Mouse (Mus musculus) adrenal gland, postnatal 36 days (tissue): ENCODE data around the gene Ldlrad3. TPM values are rescaled to one million over a fixed set of nuclear protein-coding genes. Genes with fewer than 3 reads are reported as not detected.

ENCODE experiments used
- DNase-seq, 2 experiments: peaks; one replicate each; pipeline ENCODE4 v3.0.0; 2021; ENCODE audit warnings: mixed read lengths in 1 of 2
- total RNA-seq, 2 experiments: library from RNA; stranded (reverse); gene quantifications; 2 replicates each; pipeline ENCODE4 v1.2.3; 2021

The Ldlrad3 gene
- total RNA-seq, 2 experiments from 2014 or later = 8.2 to 9.3 TPM

GRCm38 (mm10) chr2:101902196-101902595, 284.0 kb downstream of the Ldlrad3 start:
- DNase-seq = no peak

Other genes starting within 250 kb of the Ldlrad3 start
- gene Trim44, start 221.4 kb upstream of the Ldlrad3 start, total RNA-seq = 10 to 100 TPM; 65.2 to 66.6 TPM